Comparison of ENCODE assay signal across 8 mouse cellular contexts in the genomic region with DNA sequence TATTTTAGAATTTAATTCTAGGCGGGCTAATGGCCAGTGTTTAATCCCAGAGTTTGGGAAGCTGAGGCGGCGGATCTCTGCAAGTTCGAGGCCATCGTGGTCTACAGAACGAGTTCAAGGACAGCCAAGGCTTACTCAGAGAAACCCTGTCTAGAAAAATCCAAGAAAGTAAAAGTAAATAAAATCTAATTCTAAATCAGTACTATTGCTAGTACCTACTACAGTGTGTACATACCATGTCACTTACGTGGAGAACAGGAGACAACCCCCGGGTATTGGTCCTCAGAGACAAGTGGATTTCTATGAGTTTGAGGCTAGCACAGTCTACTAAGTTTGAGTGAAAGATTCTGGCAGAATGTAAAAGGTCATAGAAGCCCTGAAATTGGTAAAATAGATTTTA. TPM values are rescaled to one million over a fixed set of nuclear protein-coding genes. Genes with fewer than 3 reads are reported as not detected.
A peak's percentile ranks its signal among the peaks of the same experiment; 100 is the strongest.
DNase-seq lines count a peak whose midpoint lies in the region; ATAC-seq and TF ChIP-seq lines count a peak whose summit lies in the region.

No protein-coding gene starts in this region.

- DNase-seq in lung, adult 2 months, result no peak
- DNase-seq in lung, adult 18-20 months, result no peak
- DNase-seq in embryonic facial prominence, embryonic 14.5 days (ENCODE audit: low spot score), result no peak
- DNase-seq in gastrocnemius, postnatal 10 days, result no peak
- no peak for DNase-seq in urinary bladder, postnatal 14 days (ENCODE audit: low spot score)
- no peak for DNase-seq in adrenal gland, adult 2 months

- ATAC-seq in embryonic facial prominence, embryonic 14.5 days (ENCODE audit: low read depth), result no peak
- peak; percentile 33; the same call in 1 of the 2 replicates for ATAC-seq in intestine, embryonic 16.5 days
- peak; percentile 48 for ATAC-seq in neural tube, embryonic 13.5 days (ENCODE audit: low read depth)

- H3K9me3 ChIP-seq in embryonic facial prominence, embryonic 14.5 days (ENCODE audit: control insufficient read depth, low read length), result no peaks in the 10 kb centered on the region
- H3K9me3 ChIP-seq in intestine, embryonic 16.5 days (ENCODE audit: control insufficient read depth, low read length), result no peaks in the 10 kb centered on the region
- no peaks in the 10 kb centered on the region for H3K9me3 ChIP-seq in neural tube, embryonic 13.5 days

- 23% methylated on average over 8 of the region's 8 CpGs for WGBS in lung, adult 2 months
- WGBS in embryonic facial prominence, embryonic 14.5 days, result 32% methylated on average over 8 of the region's 8 CpGs
- 27% methylated on average over 8 of the region's 8 CpGs for WGBS in intestine, embryonic 16.5 days
- 37% methylated on average over 8 of the region's 8 CpGs for WGBS in neural tube, embryonic 13.5 days

- TF ChIP-seq POLR2A in lung, adult 2 months (IDR thresholded peaks at IDR 0.05; ENCODE audit: borderline replicate concordance, extremely low read depth, low read depth, low read length), result no peak

- H3K27ac ChIP-seq in embryonic facial prominence, embryonic 14.5 days (replicated peaks; ENCODE audit: low read depth, low read length), result peak overlapping the region; percentile 85
- peak overlapping the region; percentile 91 for H3K27ac ChIP-seq in intestine, embryonic 16.5 days (ENCODE audit: low read length)
- peak overlapping the region; percentile 86 for H3K27ac ChIP-seq in neural tube, embryonic 13.5 days (replicated peaks)

- peak overlapping the region; percentile 72 for H3K4me3 ChIP-seq in lung, adult 2 months (replicated peaks; ENCODE audit: extremely low read depth, low read depth, low read length)
- H3K4me3 ChIP-seq in embryonic facial prominence, embryonic 14.5 days (ENCODE audit: low read depth, low read length), result peak overlapping the region; percentile 79
- peak overlapping the region; percentile 91 for H3K4me3 ChIP-seq in intestine, embryonic 16.5 days (ENCODE audit: low read length)
- H3K4me3 ChIP-seq in neural tube, embryonic 13.5 days, result peak overlapping the region; percentile 69

- TF ChIP-seq CTCF in lung, adult 2 months (IDR thresholded peaks at IDR 0.05; ENCODE audit: insufficient read depth, low read length), result no peak

- H3K36me3 ChIP-seq in embryonic facial prominence, embryonic 14.5 days (ENCODE audit: control insufficient read depth, insufficient read depth, low read length), result peaks cover 18% of the 10 kb centered on the region
- peaks cover 3% of the 10 kb centered on the region for H3K36me3 ChIP-seq in intestine, embryonic 16.5 days (ENCODE audit: control insufficient read depth, insufficient read depth, low read length)
- peaks cover 16% of the 10 kb centered on the region for H3K36me3 ChIP-seq in neural tube, embryonic 13.5 days

- H3K4me2 ChIP-seq in embryonic facial prominence, embryonic 14.5 days (ENCODE audit: low read depth, low read length), result peak overlapping the region; percentile 80
- peak overlapping the region; percentile 51 for H3K4me2 ChIP-seq in intestine, embryonic 16.5 days (ENCODE audit: low read depth, low read length)
- peak overlapping the region; percentile 67 for H3K4me2 ChIP-seq in neural tube, embryonic 13.5 days

- peaks cover 4% of the 10 kb centered on the region for H3K4me1 ChIP-seq in lung, adult 2 months (ENCODE audit: control insufficient read depth, insufficient read depth, low read length)
- peaks cover 9% of the 10 kb centered on the region for H3K4me1 ChIP-seq in embryonic facial prominence, embryonic 14.5 days (ENCODE audit: control insufficient read depth, insufficient read depth, low read length)
- H3K4me1 ChIP-seq in intestine, embryonic 16.5 days (ENCODE audit: control insufficient read depth, insufficient read depth, low read length), result peaks cover 13% of the 10 kb centered on the region
- H3K4me1 ChIP-seq in neural tube, embryonic 13.5 days (replicated peaks), result peaks cover 18% of the 10 kb centered on the region

- peak overlapping the region; percentile 95 for H3K9ac ChIP-seq in embryonic facial prominence, embryonic 14.5 days (ENCODE audit: low read depth, low read length)
- H3K9ac ChIP-seq in intestine, embryonic 16.5 days (ENCODE audit: low read depth, low read length), result peak overlapping the region; percentile 93
- peak overlapping the region; percentile 81 for H3K9ac ChIP-seq in neural tube, embryonic 13.5 days

- no peaks in the 10 kb centered on the region for H3K27me3 ChIP-seq in embryonic facial prominence, embryonic 14.5 days (replicated peaks; ENCODE audit: control insufficient read depth, insufficient read depth, low read length)
- H3K27me3 ChIP-seq in intestine, embryonic 16.5 days (replicated peaks; ENCODE audit: control insufficient read depth, insufficient read depth, low read length), result no peaks in the 10 kb centered on the region
- H3K27me3 ChIP-seq in neural tube, embryonic 13.5 days, result no peaks in the 10 kb centered on the region

RNA-seq across cellular contexts. Expression of gene Trmt10c, which starts 0.5 kb away (rescaled TPM):
- 2.1 TPM in 2 replicates for polyA plus RNA-seq in lung, adult 2 months (2012; rRNA removed)
- polyA plus RNA-seq in embryonic facial prominence, embryonic 14.5 days (2014; fragmentation: Nextera tagmentation; extraction: Ambion mirVana), result 26.4 and 27.0 TPM in 2 replicates
- 25.7 and 30.4 TPM in 2 replicates for polyA plus RNA-seq in intestine, embryonic 16.5 days (2015; fragmentation: Nextera tagmentation; extraction: Ambion mirVana)
- polyA plus RNA-seq in neural tube, embryonic 13.5 days (2015; fragmentation: Nextera tagmentation; extraction: Ambion mirVana), result 23.1 and 23.4 TPM in 2 replicates
- total RNA-seq in gastrocnemius, postnatal 10 days (2021), result 1 to 10 TPM; 8.9 to 9.0 TPM
- total RNA-seq in adrenal gland, adult 2 months (2021), result 10 to 100 TPM; 19.2 to 22.3 TPM
- 8.7 and 8.9 TPM in 2 replicates for polyA plus RNA-seq in adrenal gland, adult 2 months (2012; rRNA removed)

RNA-seq across cellular contexts. Expression of gene Pcnp, which starts 8.6 kb away (rescaled TPM):
- polyA plus RNA-seq in lung, adult 2 months (2012; rRNA removed), result 12.2 and 25.4 TPM in 2 replicates
- 220 and 227 TPM in 2 replicates for polyA plus RNA-seq in embryonic facial prominence, embryonic 14.5 days (2014; fragmentation: Nextera tagmentation; extraction: Ambion mirVana)
- polyA plus RNA-seq in intestine, embryonic 16.5 days (2015; fragmentation: Nextera tagmentation; extraction: Ambion mirVana), result 161 and 177 TPM in 2 replicates
- 240 and 254 TPM in 2 replicates for polyA plus RNA-seq in neural tube, embryonic 13.5 days (2015; fragmentation: Nextera tagmentation; extraction: Ambion mirVana)
- total RNA-seq in gastrocnemius, postnatal 10 days (2021), result 10 to 100 TPM; 46.5 TPM
- 100 to 1,000 TPM; 100 to 110 TPM for total RNA-seq in adrenal gland, adult 2 months (2021)
- polyA plus RNA-seq in adrenal gland, adult 2 months (2012; rRNA removed), result 2.9 and 3.2 TPM in 2 replicates

RNA-seq across cellular contexts. Expression of gene Senp7, which starts 10.0 kb away (rescaled TPM):
- 2.2 and 4.5 TPM in 2 replicates for polyA plus RNA-seq in lung, adult 2 months (2012; rRNA removed)
- 30.6 and 31.5 TPM in 2 replicates for polyA plus RNA-seq in embryonic facial prominence, embryonic 14.5 days (2014; fragmentation: Nextera tagmentation; extraction: Ambion mirVana)
- 14.9 and 20.5 TPM in 2 replicates for polyA plus RNA-seq in intestine, embryonic 16.5 days (2015; fragmentation: Nextera tagmentation; extraction: Ambion mirVana)
- polyA plus RNA-seq in neural tube, embryonic 13.5 days (2015; fragmentation: Nextera tagmentation; extraction: Ambion mirVana), result 53.1 and 57.3 TPM in 2 replicates
- total RNA-seq in gastrocnemius, postnatal 10 days (2021), result 10 to 100 TPM; 16.8 to 21.8 TPM
- 10 to 100 TPM; 20.5 to 20.8 TPM for total RNA-seq in adrenal gland, adult 2 months (2021)
- 0.41 and 0.49 TPM in 2 replicates for polyA plus RNA-seq in adrenal gland, adult 2 months (2012; rRNA removed)
